Mouse (Mus musculus) kidney, embryonic 14.5 days (tissue): ENCODE measurements around the gene Zfp287. TPM values are rescaled to one million over a fixed set of nuclear protein-coding genes. Genes with fewer than 3 reads are reported as not detected.
A peak's percentile ranks its signal among the peaks of the same experiment; 100 is the strongest.
"Not testable (repeated sequence)": the region's sequence is repeated elsewhere in the genome, so short reads cannot be mapped to it uniquely, and the experiment has no call there.

Experiments
- ATAC-seq: fragments of 200-750 bp; cut with Nextera tagmentation; 2 replicates; pipeline ENCODE4 v1.8.0; 2017; ENCODE audit warnings: moderate number of reproducible peaks, mild to moderate bottlenecking, moderate TSS enrichment, moderate library complexity; ENCODE audit not compliant: low FRiP score, low TSS enrichment
- H3K27ac ChIP-seq: fragments of 300-500 bp; sonication (generic); 2 replicates; pipeline ENCODE4 v1.5.1; 2014; ENCODE audit warnings: low read depth, mild to moderate bottlenecking, low read length, moderate library complexity, mixed read lengths
- H3K27me3 ChIP-seq: fragments of 300-500 bp; sonication (generic); 2 replicates; pipeline ENCODE4 v1.6.1; 2014; ENCODE audit warnings: mild to moderate bottlenecking, low read length; ENCODE audit not compliant: control insufficient read depth, insufficient read depth
- H3K36me3 ChIP-seq: fragments of 300-500 bp; sonication (generic); 2 replicates; pipeline ENCODE4 v1.6.1; 2014; ENCODE audit warnings: low read length, mixed read lengths; ENCODE audit not compliant: control insufficient read depth, insufficient read depth
- H3K4me1 ChIP-seq: fragments of 300-500 bp; sonication (generic); 2 replicates; pipeline ENCODE4 v1.6.1; 2014; ENCODE audit warnings: low read length, mixed read lengths; ENCODE audit not compliant: control insufficient read depth, insufficient read depth
- H3K4me2 ChIP-seq: fragments of 300-500 bp; sonication (generic); replicated peaks from 2 replicates; pipeline ENCODE4 v1.6.1; 2014; ENCODE audit warnings: low read depth, mild to moderate bottlenecking, low read length
- H3K4me3 ChIP-seq: fragments of 300-500 bp; sonication (generic); 2 replicates; pipeline ENCODE4 v1.5.1; 2014; ENCODE audit warnings: mild to moderate bottlenecking, low read length
- H3K9ac ChIP-seq: fragments of 300-500 bp; sonication (generic); 2 replicates; pipeline ENCODE4 v1.6.1; 2014; ENCODE audit warnings: low read depth, mild to moderate bottlenecking, low read length, moderate library complexity
- H3K9me3 ChIP-seq: fragments of 300-500 bp; sonication (generic); 2 replicates; pipeline ENCODE4 v1.6.1; 2016; ENCODE audit warnings: low read length; ENCODE audit not compliant: control insufficient read depth
- WGBS: fragments of 180-500 bp; shearing (Covaris S2); extraction: QIAGEN DNeasy Blood & Tissue Kit; methylation state at CpG from one replicate; pipeline ENCODE4 v1.1.7; 2014; 5-methylcytosine and 5-hydroxymethylcytosine counted together
- polyA plus RNA-seq: library from polyadenylated mRNA; unstranded; fragments of >200 nt; fragmentation: Nextera tagmentation; extraction: Ambion mirVana; gene quantifications from 2 replicates; pipeline ENCODE4 v1.2.1, GENCODE M21; 2014

The Zfp287 gene
- polyA plus RNA-seq, 1 experiment from 2014 or later, result 10.1 TPM

DNA sequence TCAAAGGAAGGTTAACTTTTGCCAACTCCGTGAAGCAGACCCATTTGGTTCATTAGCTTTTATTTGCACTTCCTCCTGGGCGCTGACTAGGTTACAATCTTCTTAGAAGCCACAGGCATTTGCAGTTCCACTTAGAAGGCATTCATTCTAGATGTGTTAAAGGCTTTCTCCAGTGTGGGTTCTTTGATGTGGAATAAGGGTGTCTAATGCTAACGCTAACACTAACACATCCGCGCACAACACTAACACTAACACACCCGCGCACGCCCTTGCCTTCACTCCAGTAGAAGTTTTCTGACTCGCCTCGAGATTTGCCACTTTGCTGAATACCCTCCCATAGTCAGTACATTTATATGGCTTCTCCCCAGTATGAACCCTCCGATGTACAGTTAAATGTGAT is 20.5 kb upstream of the Zfp287 start:
- no peaks in the 10 kb centered on the region for H3K27me3 ChIP-seq
- peaks cover 6% of the 10 kb centered on the region; the same call in 1 of the 2 replicates for H3K4me1 ChIP-seq
- H3K9me3 ChIP-seq, result no peaks in the 10 kb centered on the region
- H3K4me2 ChIP-seq, result no peak overlapping the region
- 22% methylated on average over 11 of the region's 11 CpGs for WGBS
- ATAC-seq, result no peak
- no peak overlapping the region for H3K9ac ChIP-seq
- H3K4me3 ChIP-seq, result no peak overlapping the region
- no peak overlapping the region for H3K27ac ChIP-seq
- H3K36me3 ChIP-seq, result no peaks in the 10 kb centered on the region

- ATAC-seq, H3K4me3 ChIP-seq, H3K9ac ChIP-seq, H3K36me3 ChIP-seq, H3K4me1 ChIP-seq, H3K27ac ChIP-seq, H3K27me3 ChIP-seq, H3K9me3 ChIP-seq, H3K4me2 ChIP-seq: not testable (repeated sequence)
- WGBS, result 88% methylated on average over 13 of the region's 13 CpGs
These were observed 17.7 kb upstream of the Zfp287 start for GRCm38 (mm10) chr11:62749445-62749844.

GRCm38 (mm10) chr11:62748062-62748461 is 16.4 kb upstream of the Zfp287 start:
- no peaks in the 10 kb centered on the region for H3K4me1 ChIP-seq
- H3K9me3 ChIP-seq, result no peaks in the 10 kb centered on the region
- ATAC-seq, result no peak
- H3K27me3 ChIP-seq, result no peaks in the 10 kb centered on the region
- no peak overlapping the region for H3K27ac ChIP-seq
- H3K36me3 ChIP-seq, result no peaks in the 10 kb centered on the region
- H3K4me3 ChIP-seq, result no peak overlapping the region
- WGBS, result 82% methylated on average over 4 of the region's 4 CpGs
- H3K9ac ChIP-seq, result no peak overlapping the region
- H3K4me2 ChIP-seq, result no peak overlapping the region

DNA sequence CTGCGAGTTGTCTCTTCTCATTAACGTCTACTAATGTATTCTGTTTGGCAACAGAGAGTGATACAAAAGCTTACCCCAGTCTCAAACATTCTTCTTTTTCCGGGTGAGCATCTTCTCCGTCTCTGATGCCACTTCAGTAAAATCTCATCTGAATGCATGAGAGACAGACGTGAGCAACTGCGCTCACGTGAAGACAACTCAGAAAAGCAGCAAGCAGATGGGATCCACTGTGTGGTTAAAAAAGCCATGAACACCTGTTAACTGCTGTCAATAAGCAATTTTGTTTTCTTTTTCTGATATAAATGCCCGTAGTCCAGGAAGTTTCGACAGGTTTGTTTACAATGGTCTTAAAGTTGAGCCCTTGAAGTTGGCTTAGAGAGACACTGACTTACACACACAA is 15.5 kb upstream of the Zfp287 start:
- no peaks in the 10 kb centered on the region for H3K36me3 ChIP-seq
- 71% methylated on average over 9 of the region's 9 CpGs for WGBS
- ATAC-seq, result no peak

GRCm38 (mm10) chr11:62746001-62746533 is 14.4 kb upstream of the Zfp287 start:
- Histone ChIP-seq H3K9ac (no peak overlapping the region), H3K36me3 (no peaks in the 10 kb centered on the region), H3K27me3 (no peaks in the 10 kb centered on the region), H3K4me3 (peak overlapping the region; percentile 33), H3K9me3 (no peaks in the 10 kb centered on the region), H3K27ac (no peak overlapping the region), H3K4me2 (peak overlapping the region; percentile 61), H3K4me1 (no peaks in the 10 kb centered on the region)
- ATAC-seq, result peak; percentile 47; the same call in 1 of the 2 replicates
- 2% methylated on average over 27 of the region's 27 CpGs for WGBS

More for the DNA sequence above, 15.5 kb upstream of the Zfp287 start:
- Histone ChIP-seq H3K27me3 (no peaks in the 10 kb centered on the region), H3K4me1 (no peaks in the 10 kb centered on the region), H3K9me3 (no peaks in the 10 kb centered on the region), H3K4me2 (no peak overlapping the region), H3K4me3 (no peak overlapping the region), H3K9ac (no peak overlapping the region), H3K27ac (no peak overlapping the region)

- H3K4me2 ChIP-seq, result no peak overlapping the region
- H3K27me3 ChIP-seq, result no peaks in the 10 kb centered on the region
- no peaks in the 10 kb centered on the region for H3K9me3 ChIP-seq
- H3K4me1 ChIP-seq, result no peaks in the 10 kb centered on the region
- ATAC-seq, result no peak
- H3K36me3 ChIP-seq, result no peaks in the 10 kb centered on the region
- no peak overlapping the region for H3K4me3 ChIP-seq
- H3K27ac ChIP-seq, result no peak overlapping the region
- WGBS, result 46% methylated on average over 5 of the region's 5 CpGs
- no peak overlapping the region for H3K9ac ChIP-seq
These were observed 12.4 kb upstream of the Zfp287 start for GRCm38 (mm10) chr11:62744103-62744502.

DNA sequence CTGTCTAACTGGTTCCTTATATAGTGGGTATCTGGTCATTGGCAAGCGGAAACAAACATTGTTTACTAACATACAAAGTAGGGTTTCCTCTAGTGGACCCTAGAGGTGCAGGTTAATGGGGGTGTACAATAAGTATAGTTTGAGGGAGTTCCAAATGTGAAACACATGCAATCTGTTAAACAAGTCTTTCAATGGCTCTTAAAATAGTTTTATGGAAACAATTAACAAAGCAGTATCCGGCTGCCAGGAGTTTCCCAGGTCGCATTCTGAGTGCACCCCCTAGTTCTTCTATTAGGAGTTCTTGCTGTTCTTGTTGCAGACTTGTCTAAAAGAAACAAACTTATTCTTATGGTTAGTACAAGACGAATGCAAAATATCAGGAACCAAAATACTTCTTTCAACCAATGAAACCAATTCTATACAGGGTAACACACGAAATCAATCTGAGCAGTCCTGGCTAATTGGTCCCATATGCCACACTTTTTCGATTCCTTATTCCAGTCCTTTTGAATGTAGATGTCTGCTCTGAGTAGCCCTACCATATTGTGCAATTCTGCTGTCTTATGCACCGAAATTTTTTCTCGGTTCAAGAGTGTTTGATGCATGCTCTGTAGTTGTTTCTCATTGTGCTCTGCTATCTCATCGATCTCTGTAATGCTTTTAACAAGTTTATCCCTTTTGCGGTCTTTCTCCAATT is 10.7 kb upstream of the Zfp287 start:
- H3K36me3 ChIP-seq, result no peaks in the 10 kb centered on the region
- no peak for ATAC-seq
- no peaks in the 10 kb centered on the region for H3K27me3 ChIP-seq
- H3K9ac ChIP-seq, result no peak overlapping the region
- WGBS, result 83% methylated on average over 10 of the region's 10 CpGs
- H3K4me2 ChIP-seq, result no peak overlapping the region
- no peaks in the 10 kb centered on the region for H3K4me1 ChIP-seq
- no peak overlapping the region for H3K27ac ChIP-seq
- H3K9me3 ChIP-seq, result no peaks in the 10 kb centered on the region
- H3K4me3 ChIP-seq, result no peak overlapping the region

GRCm38 (mm10) chr11:62741186-62741585 is 9.5 kb upstream of the Zfp287 start:
- Histone ChIP-seq H3K4me3 (no peak overlapping the region), H3K27me3 (no peaks in the 10 kb centered on the region), H3K4me2 (no peak overlapping the region), H3K9me3 (no peaks in the 10 kb centered on the region), H3K4me1 (no peaks in the 10 kb centered on the region), H3K9ac (no peak overlapping the region), H3K36me3 (no peaks in the 10 kb centered on the region), H3K27ac (no peak overlapping the region)
- 86% methylated on average over 2 of the region's 2 CpGs for WGBS
- ATAC-seq, result no peak

- Histone ChIP-seq H3K36me3 (peaks cover 6% of the 10 kb centered on the region; the same call in 1 of the 2 replicates), H3K9me3 (no peaks in the 10 kb centered on the region), H3K4me3 (no peak overlapping the region), H3K9ac (no peak overlapping the region), H3K27me3 (no peaks in the 10 kb centered on the region), H3K4me2 (no peak overlapping the region), H3K27ac (no peak overlapping the region), H3K4me1 (peaks cover 8% of the 10 kb centered on the region; the same call in 1 of the 2 replicates)
- 86% methylated on average over 3 of the region's 3 CpGs for WGBS
- ATAC-seq, result no peak
These were observed 960 bp upstream of the Zfp287 start for GRCm38 (mm10) chr11:62732665-62733064.
